8 mouse cellular contexts compared by ENCODE assay signal in genomic region chr16:27468731-27469130, GRCm38 (mm10).
A peak's percentile ranks its signal among the peaks of the same experiment; 100 is the strongest.
DNase-seq lines count a peak whose midpoint lies in the region; ATAC-seq and TF ChIP-seq lines count a peak whose summit lies in the region.

No protein-coding gene starts in this region.

- no peaks in the 10 kb centered on the region for H3K27me3 ChIP-seq in limb, embryonic 14.5 days (ENCODE audit: control insufficient read depth, insufficient read depth, low read length)

- H3K9ac ChIP-seq in limb, embryonic 14.5 days (ENCODE audit: low read depth, low read length, severe bottlenecking) = no peak overlapping the region

- no peak overlapping the region for H3K4me2 ChIP-seq in limb, embryonic 14.5 days (replicated peaks; ENCODE audit: low read depth, low read length, severe bottlenecking)

- H3K4me1 ChIP-seq in limb, embryonic 14.5 days (ENCODE audit: control insufficient read depth, insufficient read depth, low read length) = no peaks in the 10 kb centered on the region

- peak; percentile 35 to 43 for DNase-seq in adrenal gland, adult 18-20 months (ENCODE audit: low spot score in 2 of 2)
- DNase-seq in adrenal gland, adult 8-10 months = no peak
- peak; percentile 19 for DNase-seq in ovary, postnatal 36 days (ENCODE audit: low spot score)
- DNase-seq in ovary, postnatal 14 days (ENCODE audit: low spot score) = no peak
- DNase-seq in cerebellum, adult 18-20 months = peak; percentile 21 to 51
- peak; percentile 46 for DNase-seq in forelimb bud, embryonic 11.5 days (ENCODE audit: low read depth, low spot score)
- DNase-seq in limb, embryonic 14.5 days (ENCODE audit: low spot score) = peak; percentile 56
- peak; percentile 36 for DNase-seq in retina, postnatal 7 days (ENCODE audit: low read depth, low spot score)

- no peak for ATAC-seq in limb, embryonic 14.5 days (ENCODE audit: low FRiP score, low read depth)

- whole genome bisulfite sequencing in limb, embryonic 14.5 days = 22% methylated on average over 5 of the region's 5 CpGs

- TF ChIP-seq POLR2A in limb, embryonic 14.5 days (IDR thresholded peaks at IDR 0.05; ENCODE audit: borderline replicate concordance, extremely low read depth, insufficient read depth, insufficient read length) = no peak

- no peak overlapping the region for H3K27ac ChIP-seq in limb, embryonic 14.5 days (replicated peaks; ENCODE audit: low read depth, low read length)

- H3K36me3 ChIP-seq in limb, embryonic 14.5 days (ENCODE audit: control insufficient read depth, insufficient read depth, low read length) = no peaks in the 10 kb centered on the region

- H3K4me3 ChIP-seq in limb, embryonic 14.5 days (replicated peaks; ENCODE audit: low read length) = no peak overlapping the region

- no peaks in the 10 kb centered on the region for H3K9me3 ChIP-seq in limb, embryonic 14.5 days (ENCODE audit: control insufficient read depth, low read length)

Comparison
In these comparisons a context has a peak if more than half of its experiments do, and no peak if none do; other contexts are left out.
1. DNase-seq: peak in adrenal gland, adult 18-20 months (2 of 2), ovary, postnatal 36 days (single experiment), cerebellum, adult 18-20 months (2 of 2), forelimb bud, embryonic 11.5 days (single experiment), limb, embryonic 14.5 days (single experiment) and retina, postnatal 7 days (single experiment); none in adrenal gland, adult 8-10 months (single experiment) and ovary, postnatal 14 days (single experiment).